Mouse (Mus musculus) myocyte (in vitro differentiated cells): Measurements from ENCODE around the gene Nisch.

Experiments
- MAX ChIP-seq: IDR thresholded peaks from one replicate; pipeline ENCODE4 v1.6.1; 2011; ENCODE audit warnings: low read depth, mild to moderate bottlenecking, control low read depth
- MYOG ChIP-seq, 3 experiments: IDR thresholded peaks; one replicate each; pipeline ENCODE4 v1.6.1; 2011; ENCODE audit warnings: control low read depth in 2 of 3, low read depth in 2 of 3, mild to moderate bottlenecking in 2 of 3; ENCODE audit not compliant: insufficient read length in 2 of 3, control insufficient read depth in 1 of 3, insufficient read depth in 1 of 3
- POLR2A ChIP-seq: IDR thresholded peaks from one replicate; pipeline ENCODE4 v1.6.1; 2011; ENCODE audit warnings: low read depth, mild to moderate bottlenecking, control low read depth, moderate library complexity; ENCODE audit not compliant: insufficient read length
- TCF3 ChIP-seq: IDR thresholded peaks from one replicate; pipeline ENCODE4 v1.6.1; 2011; ENCODE audit warnings: low read depth, control low read depth; ENCODE audit not compliant: insufficient read length

GRCm38 (mm10) chr14:31128826-31129219 is 87.9 kb downstream of the Nisch start, which contains the start of gene Smim4:
- TF ChIP-seq POLR2A, result peak; percentile 87
- TF ChIP-seq MYOG (IDR thresholded peaks at IDR 0.05; ENCODE audit: control insufficient read depth in 1 of 3, insufficient read depth in 1 of 3, insufficient read length in 2 of 3, low read depth in 2 of 3), result no peak
- TF ChIP-seq TCF3, result no peak
- TF ChIP-seq MAX, result no peak
